Mouse (Mus musculus): ENCODE data around the gene Pithd1.

Gene Pithd1

DNA sequence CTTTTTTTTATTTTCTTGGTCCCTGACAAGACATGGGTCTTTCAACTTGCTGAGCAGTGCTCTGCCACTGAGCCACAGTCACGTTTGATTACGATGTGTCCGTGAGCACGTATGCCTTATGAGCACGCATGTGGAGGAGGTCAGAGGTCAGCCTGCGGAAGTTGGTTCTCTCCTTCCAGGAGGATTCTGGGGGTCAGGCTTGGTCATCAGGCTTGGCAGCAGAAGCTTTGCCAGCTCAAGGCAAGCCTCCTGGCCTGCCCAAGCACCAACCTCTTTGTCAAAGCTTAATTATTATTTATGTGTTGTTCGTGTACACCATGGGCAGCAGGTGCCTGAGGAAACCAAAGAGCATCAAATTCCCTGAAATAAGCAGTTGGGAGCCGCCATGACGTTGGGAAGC, 58.7 kb downstream of the Pithd1 start:
- DNase-seq (ENCODE audit: low spot score): no peak

GRCm38 (mm10) chr4:135926861-135927260, 60.2 kb downstream of the Pithd1 start:
- DNase-seq (ENCODE audit: low spot score): no peak

GRCm38 (mm10) chr4:135926195-135926808, 60.8 kb downstream of the Pithd1 start:
- DNase-seq (ENCODE audit: low spot score): no peak

All from ovary, postnatal 10 days (tissue).